Mouse (Mus musculus) NIH3T3 (cell line): Measurements from ENCODE around the gene Sart3.

Experiments
- DNase-seq: peaks from one replicate; pipeline ENCODE4 v3.0.0-alpha.2; 2012; ENCODE audit warnings: low read depth

The Sart3 gene

GRCm38 (mm10) chr5:113765641-113766526 is 6.4 kb downstream of the Sart3 start:
- DNase-seq: no peak

- DNase-seq: no peak
Observed at GRCm38 (mm10) chr5:113764426-113764825, 7.9 kb downstream of the Sart3 start.

- DNase-seq: no peak
Observed at GRCm38 (mm10) chr5:113761585-113761984, 10.7 kb downstream of the Sart3 start.

GRCm38 (mm10) chr5:113755347-113756030 is 16.8 kb downstream of the Sart3 start:
- no peak for DNase-seq

- no peak for DNase-seq
Observed at GRCm38 (mm10) chr5:113751521-113752157, 20.7 kb downstream of the Sart3 start.

GRCm38 (mm10) chr5:113748556-113749331 is 23.6 kb downstream of the Sart3 start:
- no peak for DNase-seq

- DNase-seq: no peak
Observed at GRCm38 (mm10) chr5:113747629-113748028, 24.7 kb downstream of the Sart3 start.

GRCm38 (mm10) chr5:113737607-113738237 is 34.6 kb downstream of the Sart3 start:
- DNase-seq: no peak

GRCm38 (mm10) chr5:113736522-113737164 is 35.7 kb downstream of the Sart3 start:
- DNase-seq: peak; percentile 21

GRCm38 (mm10) chr5:113736113-113736502 is 36.2 kb downstream of the Sart3 start:
- no peak for DNase-seq

GRCm38 (mm10) chr5:113735345-113736112 is 36.8 kb downstream of the Sart3 start, which contains the start of gene Ficd:
Gene Ficd, plus strand, starts transcription at chr5:113735803.
- peak; percentile 99 for DNase-seq

- no peak for DNase-seq
Observed at GRCm38 (mm10) chr5:113735023-113735344, 37.3 kb downstream of the Sart3 start.

- peak; percentile 37 for DNase-seq
Observed at GRCm38 (mm10) chr5:113734376-113734775, 37.9 kb downstream of the Sart3 start.

- peak; percentile 75 for DNase-seq
Observed at GRCm38 (mm10) chr5:113732182-113732581, 40.1 kb downstream of the Sart3 start.

GRCm38 (mm10) chr5:113731174-113731573 is 41.1 kb downstream of the Sart3 start:
- no peak for DNase-seq

GRCm38 (mm10) chr5:113730641-113731121 is 41.6 kb downstream of the Sart3 start:
- no peak for DNase-seq

GRCm38 (mm10) chr5:113728691-113729090 is 43.6 kb downstream of the Sart3 start:
- DNase-seq: no peak

- no peak for DNase-seq
Observed at GRCm38 (mm10) chr5:113728011-113728410, 44.3 kb downstream of the Sart3 start.

GRCm38 (mm10) chr5:113727238-113727637 is 45.1 kb downstream of the Sart3 start:
- DNase-seq: no peak

- no peak for DNase-seq
Observed at GRCm38 (mm10) chr5:113726618-113727017, 45.7 kb downstream of the Sart3 start.
